Mouse (Mus musculus): Measurements from ENCODE around the gene Mafb. TPM values are rescaled to one million over a fixed set of nuclear protein-coding genes. Genes with fewer than 3 reads are reported as not detected.
A peak's percentile ranks its signal among the peaks of the same experiment; 100 is the strongest.

Gene Mafb
- polyA plus RNA-seq (2014; fragmentation: Nextera tagmentation; extraction: Ambion mirVana), result 2.8 and 3.4 TPM in 2 replicates

DNA sequence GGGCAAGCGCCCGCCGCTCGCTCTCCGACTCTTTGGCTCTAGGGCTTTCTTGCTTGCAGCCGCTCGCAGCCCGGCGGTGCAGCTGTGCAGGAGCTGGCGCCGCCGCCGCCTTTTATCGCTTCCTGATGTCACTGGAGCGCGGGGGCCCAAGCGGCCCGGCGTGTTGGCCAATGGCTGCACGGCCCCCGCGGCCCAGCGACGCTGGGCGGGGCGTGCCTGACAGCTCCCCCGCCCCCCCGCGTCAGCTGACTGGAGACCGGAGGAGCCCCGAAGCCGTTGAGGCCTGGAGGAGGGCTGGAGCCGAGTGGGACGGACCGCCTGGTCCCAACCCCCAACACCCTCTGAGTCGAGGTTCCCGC lies at the start of gene Mafb:
Mafb (minus strand) TSS at position 86 of the 359 bp plus-strand sequence.
- peak within 1 kb of the TSS; percentile 52 for H3K4me3 ChIP-seq (ENCODE audit: low read depth, low read length)

DNA sequence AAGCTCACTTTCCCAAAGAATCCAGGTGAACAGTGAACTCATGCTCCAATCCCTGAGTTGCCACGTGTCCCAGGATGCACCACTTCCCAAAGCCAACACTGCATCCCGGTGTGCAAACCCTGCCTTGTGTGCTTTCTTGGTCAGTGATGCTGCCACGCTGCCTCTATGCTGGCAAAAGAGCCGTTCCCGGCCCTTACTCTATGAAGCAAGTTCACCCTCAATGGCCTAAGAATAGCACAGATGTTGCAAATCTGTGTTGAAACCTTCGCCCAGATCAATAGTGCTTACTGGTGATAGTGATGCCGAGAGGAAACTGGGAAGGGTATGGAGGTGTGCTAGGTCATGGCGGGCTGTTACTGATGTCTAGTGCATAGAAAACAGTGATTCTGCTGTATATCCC lies 48.3 kb upstream of the Mafb start:
- Histone ChIP-seq H3K9me3 (ENCODE audit: low read depth, low read length) (peaks cover 4% of the 10 kb centered on the region; the same call in 1 of the 2 replicates), H3K4me2 (no peak overlapping the region), H3K36me3 (ENCODE audit: insufficient read depth) (no peaks in the 10 kb centered on the region), H3K4me1 (ENCODE audit: insufficient read depth) (no peaks in the 10 kb centered on the region), H3K27ac (ENCODE audit: low read depth) (no peak overlapping the region), H3K9ac (no peak overlapping the region), H3K27me3 (ENCODE audit: insufficient read depth, low read length) (no peaks in the 10 kb centered on the region), H3K4me3 (ENCODE audit: low read depth, low read length) (no peak overlapping the region)
- DNase-seq, result no peak
- 89% methylated on average over 8 of the region's 8 CpGs for WGBS
- TF ChIP-seq CTCF (IDR thresholded peaks at IDR 0.05; ENCODE audit: low read depth), result no peak
- no peak for ATAC-seq (ENCODE audit: insufficient read depth)

More for the DNA sequence above, at the start of gene Mafb:
- H3K4me1 ChIP-seq (ENCODE audit: insufficient read depth), result peaks cover 6% of the 10 kb centered on the region; the same call in 1 of the 2 replicates
- under 1% methylated on average over 37 of the region's 37 CpGs for WGBS
- H3K9ac ChIP-seq, result peak within 1 kb of the TSS; percentile 59
- DNase-seq (peak; percentile 96), ATAC-seq (ENCODE audit: insufficient read depth) (peak; percentile 94)
- peak within 1 kb of the TSS; percentile 73 for H3K27ac ChIP-seq (ENCODE audit: low read depth)
- H3K9me3 ChIP-seq (ENCODE audit: low read depth, low read length), result no peaks in the 10 kb centered on the region
- no peaks in the 10 kb centered on the region for H3K36me3 ChIP-seq (ENCODE audit: insufficient read depth)
- no peak for TF ChIP-seq CTCF (IDR thresholded peaks at IDR 0.05; ENCODE audit: low read depth)
- peaks cover 81% of the 10 kb centered on the region for H3K27me3 ChIP-seq (ENCODE audit: insufficient read depth, low read length)
- peak within 1 kb of the TSS; percentile 94 for H3K4me2 ChIP-seq

DNA sequence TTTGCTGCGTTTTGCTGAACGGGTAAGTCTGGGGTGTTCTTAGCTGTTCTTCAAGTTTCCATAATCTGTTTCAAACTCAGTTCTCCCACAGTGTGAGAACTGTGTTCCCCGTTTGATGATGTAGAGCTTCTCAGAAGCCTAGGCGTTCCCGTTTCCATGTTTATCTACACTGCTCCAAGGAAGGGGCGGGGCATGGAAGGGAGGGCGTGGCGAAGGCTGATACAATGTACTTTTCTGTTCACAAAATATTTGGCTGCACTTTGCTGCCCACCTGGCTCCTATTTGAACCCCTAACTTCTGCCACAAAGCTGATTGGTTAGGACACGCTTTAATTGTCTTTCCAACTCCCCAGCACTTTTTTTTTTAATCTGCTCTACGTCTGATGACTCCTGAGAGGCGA lies 47.9 kb upstream of the Mafb start:
- Histone ChIP-seq H3K9ac (no peak overlapping the region), H3K4me1 (ENCODE audit: insufficient read depth) (no peaks in the 10 kb centered on the region), H3K27ac (ENCODE audit: low read depth) (no peak overlapping the region), H3K4me3 (ENCODE audit: low read depth, low read length) (no peak overlapping the region), H3K36me3 (ENCODE audit: insufficient read depth) (no peaks in the 10 kb centered on the region), H3K27me3 (ENCODE audit: insufficient read depth, low read length) (no peaks in the 10 kb centered on the region), H3K4me2 (no peak overlapping the region), H3K9me3 (ENCODE audit: low read depth, low read length) (peaks cover 4% of the 10 kb centered on the region; the same call in 1 of the 2 replicates)
- no peak for TF ChIP-seq CTCF (IDR thresholded peaks at IDR 0.05; ENCODE audit: low read depth)
- ATAC-seq (ENCODE audit: insufficient read depth) (no peak), DNase-seq (no peak)
- WGBS, result 77% methylated on average over 11 of the region's 11 CpGs

DNA sequence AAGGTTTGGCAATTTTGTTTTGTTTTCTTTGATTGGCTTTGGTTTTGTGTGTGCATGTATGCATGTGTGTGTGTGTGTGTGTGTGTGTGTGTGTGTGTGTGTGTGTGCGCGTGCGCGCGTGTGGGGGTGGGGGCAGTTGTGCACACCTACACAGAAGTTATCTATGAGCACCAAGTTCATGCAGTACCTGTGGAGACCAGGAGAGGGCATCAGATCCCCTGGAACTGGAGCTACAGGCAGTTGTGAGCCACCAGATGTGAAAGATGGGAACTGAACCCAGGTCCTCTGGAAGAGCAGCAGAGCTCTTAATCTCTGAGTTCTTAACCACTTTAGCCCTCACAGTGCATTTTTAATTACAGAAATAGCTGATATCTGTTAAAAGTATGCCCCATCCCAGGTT lies 47.1 kb upstream of the Mafb start:
- no peaks in the 10 kb centered on the region for H3K27me3 ChIP-seq (ENCODE audit: insufficient read depth, low read length)
- peaks cover 4% of the 10 kb centered on the region; the same call in 1 of the 2 replicates for H3K9me3 ChIP-seq (ENCODE audit: low read depth, low read length)
- H3K27ac ChIP-seq (ENCODE audit: low read depth), result no peak overlapping the region
- no peaks in the 10 kb centered on the region for H3K36me3 ChIP-seq (ENCODE audit: insufficient read depth)
- ATAC-seq (ENCODE audit: insufficient read depth) (no peak), DNase-seq (peak; percentile 19)
- no peaks in the 10 kb centered on the region for H3K4me1 ChIP-seq (ENCODE audit: insufficient read depth)
- TF ChIP-seq CTCF (IDR thresholded peaks at IDR 0.05; ENCODE audit: low read depth), result peak; percentile 50
- WGBS, result 88% methylated on average over 5 of the region's 5 CpGs
- H3K4me2 ChIP-seq, result no peak overlapping the region
- H3K4me3 ChIP-seq (ENCODE audit: low read depth, low read length), result no peak overlapping the region
- no peak overlapping the region for H3K9ac ChIP-seq

DNA sequence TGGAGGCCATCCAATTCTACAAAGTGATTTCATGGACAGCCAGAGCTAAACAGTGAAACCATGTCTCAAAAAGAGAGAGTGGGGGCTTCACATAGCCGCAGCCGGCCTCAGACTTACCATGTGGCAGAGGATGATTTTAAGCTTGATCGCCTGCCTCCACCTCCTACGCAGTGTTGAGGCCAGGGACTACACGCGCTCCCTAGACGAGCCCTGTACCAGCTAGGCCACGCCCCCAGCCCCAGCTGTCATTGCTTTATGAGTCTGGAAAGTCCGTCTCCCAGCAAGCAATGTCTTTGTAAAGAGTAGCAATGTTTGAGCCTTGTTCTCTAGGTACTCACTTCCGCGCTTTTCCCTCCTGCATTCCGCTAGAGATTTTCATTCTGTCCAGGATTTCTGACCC lies 46.2 kb upstream of the Mafb start:
- no peak for TF ChIP-seq CTCF (IDR thresholded peaks at IDR 0.05; ENCODE audit: low read depth)
- WGBS, result 54% methylated on average over 12 of the region's 12 CpGs
- no peak overlapping the region for H3K4me3 ChIP-seq (ENCODE audit: low read depth, low read length)
- H3K36me3 ChIP-seq (ENCODE audit: insufficient read depth), result no peaks in the 10 kb centered on the region
- no peak overlapping the region for H3K27ac ChIP-seq (ENCODE audit: low read depth)
- H3K4me2 ChIP-seq, result no peak overlapping the region
- no peaks in the 10 kb centered on the region for H3K27me3 ChIP-seq (ENCODE audit: insufficient read depth, low read length)
- ATAC-seq (ENCODE audit: insufficient read depth) (no peak), DNase-seq (peak; percentile 34)
- no peak overlapping the region for H3K9ac ChIP-seq
- peaks cover 4% of the 10 kb centered on the region; the same call in 1 of the 2 replicates for H3K9me3 ChIP-seq (ENCODE audit: low read depth, low read length)
- no peaks in the 10 kb centered on the region for H3K4me1 ChIP-seq (ENCODE audit: insufficient read depth)

DNA sequence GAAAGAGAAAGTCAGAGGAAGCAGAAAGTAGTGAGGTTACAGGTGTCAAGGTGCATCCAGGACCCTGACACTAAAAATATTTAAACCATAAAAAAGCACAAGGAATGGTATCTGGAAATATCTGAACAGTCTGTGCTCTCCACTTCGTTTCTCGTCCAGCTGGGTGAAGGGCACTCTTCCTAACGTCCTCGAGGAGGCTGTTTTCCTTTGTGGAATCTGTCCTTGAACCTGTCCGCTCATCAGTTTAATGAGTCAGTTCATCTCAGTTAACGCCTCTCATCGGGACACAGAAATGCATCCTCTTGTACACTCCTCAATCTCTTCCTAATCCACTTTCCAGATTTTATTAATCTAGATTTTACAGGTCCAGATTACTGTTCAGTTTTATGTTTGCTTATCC lies 44.6 kb upstream of the Mafb start:
- WGBS, result 61% methylated on average over 7 of the region's 7 CpGs
- Histone ChIP-seq H3K4me3 (ENCODE audit: low read depth, low read length) (no peak overlapping the region), H3K36me3 (ENCODE audit: insufficient read depth) (no peaks in the 10 kb centered on the region), H3K9me3 (ENCODE audit: low read depth, low read length) (peaks cover 4% of the 10 kb centered on the region; the same call in 1 of the 2 replicates), H3K27me3 (ENCODE audit: insufficient read depth, low read length) (no peaks in the 10 kb centered on the region), H3K4me1 (ENCODE audit: insufficient read depth) (no peaks in the 10 kb centered on the region), H3K4me2 (no peak overlapping the region), H3K27ac (ENCODE audit: low read depth) (no peak overlapping the region), H3K9ac (no peak overlapping the region)
- no peak for DNase-seq
- ATAC-seq (ENCODE audit: insufficient read depth), result no peak
- no peak for TF ChIP-seq CTCF (IDR thresholded peaks at IDR 0.05; ENCODE audit: low read depth)

DNA sequence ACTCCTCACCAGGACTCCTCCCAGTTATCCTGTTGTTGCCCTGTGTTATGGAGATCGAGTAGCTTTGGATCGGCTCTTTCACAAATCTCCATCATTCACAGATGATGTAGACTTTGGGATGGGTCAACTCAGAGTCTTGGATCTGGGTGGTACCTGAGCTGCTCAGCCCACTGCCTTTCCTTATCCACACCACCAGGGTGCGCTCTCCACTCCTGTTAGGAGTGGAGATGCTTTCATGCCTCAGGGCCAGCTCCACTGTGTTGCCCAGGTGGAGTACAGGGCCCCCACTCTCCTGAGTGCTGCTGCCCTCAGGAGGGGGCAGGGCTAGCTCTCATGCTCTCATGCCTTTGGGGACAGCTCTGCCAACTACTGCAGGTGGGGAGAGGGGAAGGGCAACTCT lies 40.9 kb upstream of the Mafb start:
- H3K27ac ChIP-seq (ENCODE audit: low read depth), result no peak overlapping the region
- DNase-seq (no peak), ATAC-seq (ENCODE audit: insufficient read depth) (peak; percentile 47; the same call in 1 of the 2 replicates)
- no peak overlapping the region for H3K4me2 ChIP-seq
- no peak overlapping the region for H3K4me3 ChIP-seq (ENCODE audit: low read depth, low read length)
- no peaks in the 10 kb centered on the region for H3K36me3 ChIP-seq (ENCODE audit: insufficient read depth)
- no peaks in the 10 kb centered on the region for H3K4me1 ChIP-seq (ENCODE audit: insufficient read depth)
- no peak overlapping the region for H3K9ac ChIP-seq
- H3K27me3 ChIP-seq (ENCODE audit: insufficient read depth, low read length), result no peaks in the 10 kb centered on the region
- H3K9me3 ChIP-seq (ENCODE audit: low read depth, low read length), result no peaks in the 10 kb centered on the region
- peak; percentile 34 for TF ChIP-seq CTCF (IDR thresholded peaks at IDR 0.05; ENCODE audit: low read depth)
- 84% methylated on average over 3 of the region's 3 CpGs for WGBS

DNA sequence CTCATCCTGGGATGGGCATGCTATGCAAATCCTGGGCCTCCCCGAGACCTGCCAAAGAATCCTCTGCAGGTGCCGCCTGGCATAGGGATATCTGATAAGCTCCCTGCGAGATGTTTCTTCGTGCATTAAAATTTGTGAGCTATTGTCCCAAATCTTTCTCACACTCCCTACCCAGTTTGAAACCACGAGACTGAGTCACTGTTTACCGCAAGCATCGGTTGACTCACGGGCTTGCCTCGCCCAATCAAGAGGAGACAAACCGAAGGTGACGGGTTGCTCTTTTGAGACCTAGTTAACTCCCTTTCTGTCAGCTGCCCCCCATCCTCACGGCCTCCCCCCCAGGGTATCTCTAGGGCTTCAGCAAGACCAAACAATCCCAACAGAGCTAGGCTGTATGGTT lies 30.9 kb upstream of the Mafb start:
- Histone ChIP-seq H3K27ac (ENCODE audit: low read depth) (no peak overlapping the region), H3K36me3 (ENCODE audit: insufficient read depth) (no peaks in the 10 kb centered on the region), H3K27me3 (ENCODE audit: insufficient read depth, low read length) (no peaks in the 10 kb centered on the region), H3K4me2 (no peak overlapping the region), H3K4me3 (ENCODE audit: low read depth, low read length) (no peak overlapping the region), H3K9me3 (ENCODE audit: low read depth, low read length) (no peaks in the 10 kb centered on the region), H3K9ac (no peak overlapping the region), H3K4me1 (ENCODE audit: insufficient read depth) (no peaks in the 10 kb centered on the region)
- no peak for TF ChIP-seq CTCF (IDR thresholded peaks at IDR 0.05; ENCODE audit: low read depth)
- DNase-seq (no peak), ATAC-seq (ENCODE audit: insufficient read depth) (no peak)
- WGBS, result 77% methylated on average over 12 of the region's 12 CpGs
